In genomic region chr6:52005963-52006648, GRCm38 (mm10) we compare ENCODE assay signal across 9 mouse cellular contexts. TPM values are rescaled to one million over a fixed set of nuclear protein-coding genes. Genes with fewer than 3 reads are reported as not detected.
A peak's percentile ranks its signal among the peaks of the same experiment; 100 is the strongest.
DNase-seq lines count a peak whose midpoint lies in the region; ATAC-seq and TF ChIP-seq lines count a peak whose summit lies in the region.
"Had no signal": no experiment of that assay in that cellular context is flagged by ENCODE, and none has a peak within 500 bp of the region (broad histone marks: within the 10 kb centered on the region; RNA-seq: fewer than 3 reads in every experiment).

No protein-coding gene starts in this region.

- peak overlapping the region; percentile 61 for H3K4me2 ChIP-seq in intestine, embryonic 16.5 days (ENCODE audit: low read depth, low read length)
- H3K4me2 ChIP-seq in lung, embryonic 14.5 days = peak overlapping the region; percentile 73
- peak overlapping the region; percentile 34 for H3K4me2 ChIP-seq in stomach, embryonic 14.5 days (replicated peaks; ENCODE audit: low read depth, low read length)

- H3K27ac ChIP-seq in ES-E14 (ENCODE audit: insufficient read depth, low read depth, low read length, poor library complexity, severe bottlenecking) = peak overlapping the region; percentile 65; the same call in 1 of the 2 replicates
- H3K27ac ChIP-seq in intestine, embryonic 16.5 days (ENCODE audit: low read length) = no peak overlapping the region; the same call in 1 of the 2 replicates
- peak overlapping the region; percentile 79 for H3K27ac ChIP-seq in lung, embryonic 14.5 days (ENCODE audit: low read depth)
- H3K27ac ChIP-seq in stomach, embryonic 14.5 days (ENCODE audit: low read length) = peak overlapping the region; percentile 55; the same call in 1 of the 2 replicates

- WGBS in intestine, embryonic 16.5 days = 23% methylated on average over 19 of the region's 19 CpGs
- 9% methylated on average over 19 of the region's 19 CpGs for WGBS in lung, embryonic 14.5 days
- 15% methylated on average over 19 of the region's 19 CpGs for WGBS in stomach, embryonic 14.5 days

- peak overlapping the region; percentile 69 to 91 for H3K4me3 ChIP-seq in ES-E14 (ENCODE audit: insufficient read depth in 1 of 2, low read depth in 1 of 2, low read length in 2 of 2, poor library complexity in 1 of 2, severe bottlenecking in 1 of 2)
- peak overlapping the region; percentile 33 for H3K4me3 ChIP-seq in intestine, embryonic 16.5 days (ENCODE audit: low read length)
- peak overlapping the region; percentile 31 for H3K4me3 ChIP-seq in lung, embryonic 14.5 days (ENCODE audit: low read depth, low read length)
- H3K4me3 ChIP-seq in stomach, embryonic 14.5 days (ENCODE audit: low read depth, low read length) = peak overlapping the region; percentile 15; the same call in 1 of the 2 replicates

- peaks cover 6% of the 10 kb centered on the region; the same call in 1 of the 2 replicates for H3K27me3 ChIP-seq in intestine, embryonic 16.5 days (replicated peaks; ENCODE audit: control insufficient read depth, insufficient read depth, low read length)
- peaks cover 26% of the 10 kb centered on the region; the same call in 1 of the 2 replicates for H3K27me3 ChIP-seq in lung, embryonic 14.5 days (ENCODE audit: insufficient read depth, low read length)
- no peaks in the 10 kb centered on the region; the same call in 1 of the 2 replicates for H3K27me3 ChIP-seq in stomach, embryonic 14.5 days (ENCODE audit: control insufficient read depth, insufficient read depth, low read length)
- H3K27me3 ChIP-seq: Patski had no signal

- peak; percentile 28; the same call in 1 of the 2 replicates for ATAC-seq in intestine, embryonic 16.5 days
- ATAC-seq in lung, embryonic 14.5 days (ENCODE audit: insufficient read depth) = peak; percentile 36; the same call in 1 of the 2 replicates
- ATAC-seq in stomach, embryonic 14.5 days (ENCODE audit: insufficient number of reproducible peaks, insufficient read depth, low FRiP score, low read depth) = no peak
- ATAC-seq: Patski had no signal

- DNase-seq in heart, adult 11 months = peak; percentile 87
- DNase-seq in heart, adult 8-10 months (ENCODE audit: low spot score) = no peak
- DNase-seq in ES-E14 (ENCODE audit: low read depth, low spot score) = no peak
- DNase-seq in embryo, embryonic 11 days = peak; percentile 70
- peak; percentile 70 for DNase-seq in lung, embryonic 14.5 days
- DNase-seq in thymus, postnatal 10 days (ENCODE audit: low spot score in 2 of 2) = no peak

- H3K36me3 ChIP-seq in ES-E14 (ENCODE audit: control insufficient read depth, insufficient read depth, low read length, poor library complexity, severe bottlenecking) = no peaks in the 10 kb centered on the region
- no peaks in the 10 kb centered on the region for H3K36me3 ChIP-seq in intestine, embryonic 16.5 days (ENCODE audit: control insufficient read depth, insufficient read depth, low read length)
- H3K36me3 ChIP-seq in lung, embryonic 14.5 days (ENCODE audit: insufficient read depth) = no peaks in the 10 kb centered on the region
- H3K36me3 ChIP-seq in stomach, embryonic 14.5 days (ENCODE audit: control insufficient read depth, insufficient read depth, low read length) = no peaks in the 10 kb centered on the region

- H3K4me1 ChIP-seq in ES-E14 (ENCODE audit: control insufficient read depth in 2 of 2, insufficient read depth in 2 of 2, low read length in 2 of 2, poor library complexity in 1 of 2) = peaks cover 6 to 9% of the 10 kb centered on the region in 2 experiments; a peak in 2 of 4 replicates
- peaks cover 14% of the 10 kb centered on the region; the same call in 1 of the 2 replicates for H3K4me1 ChIP-seq in intestine, embryonic 16.5 days (ENCODE audit: control insufficient read depth, insufficient read depth, low read length)
- H3K4me1 ChIP-seq in lung, embryonic 14.5 days (ENCODE audit: insufficient read depth) = peaks cover 4% of the 10 kb centered on the region; the same call in 1 of the 2 replicates
- peaks cover 6% of the 10 kb centered on the region for H3K4me1 ChIP-seq in stomach, embryonic 14.5 days (ENCODE audit: control insufficient read depth, insufficient read depth, low read length)

- TF ChIP-seq CTCF in lung, embryonic 14.5 days (IDR thresholded peaks at IDR 0.05; ENCODE audit: low read depth) = no peak

- in situ Hi-C loops in ES-E14 (cut with MboI; ENCODE audit: low sequenced_read_pairs in 2 of 2, unreplicated experiment in 2 of 2) = no loop called here

- no peaks in the 10 kb centered on the region for H3K9me3 ChIP-seq in ES-E14 (ENCODE audit: control insufficient read depth, insufficient read depth, low read depth, low read length)
- H3K9me3 ChIP-seq in intestine, embryonic 16.5 days (ENCODE audit: control insufficient read depth, low read length) = no peaks in the 10 kb centered on the region
- no peaks in the 10 kb centered on the region for H3K9me3 ChIP-seq in lung, embryonic 14.5 days (ENCODE audit: low read depth, low read length)
- no peaks in the 10 kb centered on the region for H3K9me3 ChIP-seq in stomach, embryonic 14.5 days (ENCODE audit: control insufficient read depth, low read depth, low read length)

- H3K9ac ChIP-seq in ES-E14 (ENCODE audit: insufficient read depth, low read depth, low read length, poor library complexity, severe bottlenecking) = peak overlapping the region; percentile 83
- H3K9ac ChIP-seq in intestine, embryonic 16.5 days (ENCODE audit: low read depth, low read length) = peak overlapping the region; percentile 59
- H3K9ac ChIP-seq in lung, embryonic 14.5 days = peak overlapping the region; percentile 65
- H3K9ac ChIP-seq in stomach, embryonic 14.5 days (replicated peaks; ENCODE audit: low read depth, low read length) = peak overlapping the region; percentile 38; the same call in 1 of the 2 replicates

TF ChIP-seq in ES-E14, 5 proteins besides CTCF, POLR2A, EP300 and RAD21:
- TF ChIP-seq CHD2 (IDR thresholded peaks at IDR 0.05; ENCODE audit: low read depth, low read length) (no peak), HCFC1 (IDR thresholded peaks at IDR 0.05; ENCODE audit: borderline replicate concordance, insufficient read depth, low read length) (no peak), ZC3H11A (IDR thresholded peaks at IDR 0.05; ENCODE audit: borderline replicate concordance, low read depth, low read length) (no peak), MAFK (IDR thresholded peaks at IDR 0.05; ENCODE audit: insufficient read depth, low read depth, low read length) (no peak), ZNF384 (IDR thresholded peaks at IDR 0.05; ENCODE audit: low read depth, low read length) (no peak)

RNA-seq across cellular contexts. Expression of gene Skap2, which starts 6.2 kb away (rescaled TPM):
- 10 to 100 TPM in 3 of 4 experiments, 1 to 10 TPM in 1; 8.8 to 12.2 (median 11.0) TPM for total RNA-seq in heart, adult 8-10 months (2022)
- 19.6 and 25.1 TPM in 2 replicates for total RNA-seq in ES-E14 (2012; rRNA removed)
- 39.2 and 42.9 TPM in 2 replicates for polyA plus RNA-seq in intestine, embryonic 16.5 days (2015; fragmentation: Nextera tagmentation; extraction: Ambion mirVana)
- 61.2 and 67.4 TPM in 2 replicates for polyA plus RNA-seq in lung, embryonic 14.5 days (2014; fragmentation: Nextera tagmentation; extraction: Ambion mirVana)
- 49.1 and 49.4 TPM in 2 replicates for polyA plus RNA-seq in stomach, embryonic 14.5 days (2014; fragmentation: Nextera tagmentation; extraction: Ambion mirVana)

Comparison
In these comparisons a context has a peak if more than half of its experiments do, and no peak if none do; other contexts are left out.
1. DNase-seq: peak in heart, adult 11 months (single experiment), embryo, embryonic 11 days (single experiment) and lung, embryonic 14.5 days (single experiment); none in heart, adult 8-10 months (single experiment), ES-E14 (single experiment) and thymus, postnatal 10 days (0 of 2).
2. H3K4me3 ChIP-seq: peak in every context shown above with its lines; median percentile 80 in ES-E14; 33 in intestine, embryonic 16.5 days; 31 in lung, embryonic 14.5 days; 15 in stomach, embryonic 14.5 days.
3. Peak in every context shown above with its lines, with median percentiles within 50 percentile points of each other: H3K9ac ChIP-seq and H3K4me2 ChIP-seq.